14 mouse cellular contexts compared by ENCODE assay signal in the genomic region with DNA sequence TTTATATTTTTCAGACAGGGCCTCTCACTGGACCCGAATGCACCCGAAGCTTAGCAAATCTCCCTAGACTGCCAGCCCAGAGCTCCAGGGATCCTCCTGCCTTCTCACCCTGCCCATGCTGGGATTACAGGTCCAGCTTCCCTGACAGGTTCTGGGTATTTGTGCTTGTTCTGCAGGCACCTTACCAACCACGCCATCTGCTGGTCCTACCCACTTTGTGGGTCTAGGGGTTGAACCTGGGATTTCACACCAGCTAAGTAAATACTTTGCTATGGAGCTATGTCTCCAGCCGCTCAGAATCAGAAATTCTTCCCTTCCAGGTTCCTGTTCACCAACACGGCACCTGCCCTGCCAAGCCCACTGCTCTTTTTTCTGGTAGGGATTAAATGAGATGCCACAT. TPM values are rescaled to one million over a fixed set of nuclear protein-coding genes. Genes with fewer than 3 reads are reported as not detected.
DNase-seq lines count a peak whose midpoint lies in the region; ATAC-seq and TF ChIP-seq lines count a peak whose summit lies in the region.
"Had no signal": no experiment of that assay in that cellular context is flagged by ENCODE, and none has a peak within 500 bp of the region (broad histone marks: within the 10 kb centered on the region; RNA-seq: fewer than 3 reads in every experiment).

No protein-coding gene starts in this region.

- no peaks in the 10 kb centered on the region for H3K27me3 ChIP-seq in heart, adult 2 months (ENCODE audit: control insufficient read depth, insufficient read depth, low read length)
- no peaks in the 10 kb centered on the region for H3K27me3 ChIP-seq in liver, postnatal 0 days (ENCODE audit: insufficient read depth, low read length)
- H3K27me3 ChIP-seq in liver, embryonic 12.5 days (replicated peaks): peaks cover 13% of the 10 kb centered on the region

- 61% methylated on average over 5 of the region's 5 CpGs for WGBS in heart, adult 2 months
- WGBS in liver, postnatal 0 days (ENCODE audit: insufficient replicate concordance): 60% methylated on average over 5 of the region's 5 CpGs
- WGBS in liver, embryonic 12.5 days (ENCODE audit: insufficient replicate concordance): 43% methylated on average over 5 of the region's 5 CpGs

- TF ChIP-seq POLR2A in heart, adult 2 months (IDR thresholded peaks at IDR 0.05; ENCODE audit: insufficient read depth, low read depth, low read length): no peak

- DNase-seq in heart, adult 2 months: no peak
- DNase-seq in heart, adult 9 months (ENCODE audit: low spot score in 2 of 2): no peak
- DNase-seq in liver, postnatal 0 days: no peak
- peak; percentile 53 for DNase-seq in 416B (ENCODE audit: low read depth)
- peak; percentile 20 for DNase-seq in brain, adult 2 months (ENCODE audit: low read depth, low spot score)
- no peak for DNase-seq in frontal cortex, adult 2 months (ENCODE audit: extremely low spot score in 1 of 2, low spot score in 1 of 2)
- DNase-seq in spleen, postnatal 36 days (ENCODE audit: low spot score in 2 of 2): no peak
- DNase-seq: cerebellum, adult 8-10 months; gastrocnemius, postnatal 25 days had no signal

- TF ChIP-seq EP300 in heart, adult 2 months (IDR thresholded peaks at IDR 0.05; ENCODE audit: insufficient read depth, low read depth, low read length): no peak
- no peak for TF ChIP-seq EP300 in liver, postnatal 0 days (IDR thresholded peaks at IDR 0.05; ENCODE audit: low read depth)

- H3K27ac ChIP-seq in heart, adult 2 months: no peak overlapping the region
- no peak overlapping the region for H3K27ac ChIP-seq in liver, postnatal 0 days (ENCODE audit: low read depth)
- no peak overlapping the region for H3K27ac ChIP-seq in liver, embryonic 12.5 days
- H3K27ac ChIP-seq: forebrain, embryonic 13.5 days had no signal

- H3K9me3 ChIP-seq in liver, postnatal 0 days (ENCODE audit: low read length): no peaks in the 10 kb centered on the region
- no peaks in the 10 kb centered on the region for H3K9me3 ChIP-seq in liver, embryonic 12.5 days (replicated peaks)
- H3K9me3 ChIP-seq: forebrain, embryonic 13.5 days had no signal

- H3K4me3 ChIP-seq in heart, adult 2 months: no peak overlapping the region
- H3K4me3 ChIP-seq in liver, postnatal 0 days (ENCODE audit: low read depth, low read length): no peak overlapping the region
- H3K4me3 ChIP-seq in liver, embryonic 12.5 days: no peak overlapping the region
- H3K4me3 ChIP-seq: forebrain, embryonic 13.5 days had no signal

- peak; percentile 41 for TF ChIP-seq CTCF in heart, adult 2 months (IDR thresholded peaks at IDR 0.05)
- peak; percentile 38 for TF ChIP-seq CTCF in liver, postnatal 0 days (IDR thresholded peaks at IDR 0.05; ENCODE audit: low read depth)

- H3K79me2 ChIP-seq in heart, adult 2 months (replicated peaks; ENCODE audit: control insufficient read depth, insufficient read depth, low read length): no peaks in the 10 kb centered on the region

- intact Hi-C loops in heart, adult 2 months (cut with DNase I): loop anchor here (5.0 kb wide), 1 partner anchor 146 kb away; no protein-coding TSS in a partner anchor

- H3K9ac ChIP-seq in heart, adult 2 months (ENCODE audit: low read depth, low read length): no peak overlapping the region
- no peak overlapping the region for H3K9ac ChIP-seq in liver, postnatal 0 days (replicated peaks)
- H3K9ac ChIP-seq in liver, embryonic 12.5 days: no peak overlapping the region
- H3K9ac ChIP-seq: forebrain, embryonic 13.5 days had no signal

- H3K4me1 ChIP-seq in heart, adult 2 months (ENCODE audit: control insufficient read depth, insufficient read depth, low read length): no peaks in the 10 kb centered on the region
- H3K4me1 ChIP-seq in liver, postnatal 0 days (ENCODE audit: insufficient read depth): no peaks in the 10 kb centered on the region
- peaks cover 13% of the 10 kb centered on the region; the same call in 1 of the 2 replicates for H3K4me1 ChIP-seq in liver, embryonic 12.5 days

- no peak for ATAC-seq in liver, postnatal 0 days
- ATAC-seq in liver, embryonic 12.5 days: no peak
- ATAC-seq: forebrain, embryonic 13.5 days; hindbrain, embryonic 16.5 days; midbrain, embryonic 16.5 days had no signal

- no peaks in the 10 kb centered on the region for H3K36me3 ChIP-seq in heart, adult 2 months (ENCODE audit: control insufficient read depth, insufficient read depth, low read length)
- no peaks in the 10 kb centered on the region for H3K36me3 ChIP-seq in liver, postnatal 0 days (replicated peaks; ENCODE audit: insufficient read depth, low read length)
- no peaks in the 10 kb centered on the region for H3K36me3 ChIP-seq in liver, embryonic 12.5 days

- H3K4me2 ChIP-seq in liver, postnatal 0 days (ENCODE audit: low read depth, low read length): no peak overlapping the region
- no peak overlapping the region for H3K4me2 ChIP-seq in liver, embryonic 12.5 days
- H3K4me2 ChIP-seq: forebrain, embryonic 13.5 days had no signal

RNA-seq across cellular contexts. Expression of gene Gal, which starts 23.6 kb away (rescaled TPM):
- total RNA-seq in heart, adult 2 months (2021): not detected
- polyA plus RNA-seq in heart, adult 2 months (2012; rRNA removed): 0.14 TPM in 1 of 2 replicates, not detected in the other
- 0.14 TPM in 1 of 2 replicates, not detected in the other for polyA plus RNA-seq in liver, postnatal 0 days (2015; fragmentation: Nextera tagmentation; extraction: Ambion mirVana)
- 0.19 and 0.29 TPM in 2 replicates for polyA plus RNA-seq in liver, embryonic 12.5 days (2016; fragmentation: Nextera tagmentation; extraction: Ambion mirVana)
- 8.7 and 10.8 TPM in 2 replicates for polyA plus RNA-seq in frontal cortex, adult 2 months (2012; rRNA removed)
- polyA plus RNA-seq: C2C12 had no signal

RNA-seq across cellular contexts. Expression of gene Tesmin, which starts 49.3 kb away (rescaled TPM):
- 1 to 10 TPM; 2.5 to 2.6 TPM for total RNA-seq in heart, adult 2 months (2021)
- polyA plus RNA-seq in heart, adult 2 months (2012; rRNA removed): 1.8 and 2.2 TPM in 2 replicates
- 0.80 and 0.91 TPM in 2 replicates for polyA plus RNA-seq in liver, postnatal 0 days (2015; fragmentation: Nextera tagmentation; extraction: Ambion mirVana)
- polyA plus RNA-seq in liver, embryonic 12.5 days (2016; fragmentation: Nextera tagmentation; extraction: Ambion mirVana): 0.38 and 0.41 TPM in 2 replicates
- polyA plus RNA-seq in frontal cortex, adult 2 months (2012; rRNA removed): 0.10 and 0.13 TPM in 2 replicates

Comparison
In these comparisons a context has a peak if more than half of its experiments do, and no peak if none do; other contexts are left out.
1. DNase-seq: peak in 416B (single experiment) and brain, adult 2 months (single experiment); none in heart, adult 2 months (0 of 2), heart, adult 9 months (0 of 2), liver, postnatal 0 days (single experiment), frontal cortex, adult 2 months (0 of 2) and spleen, postnatal 36 days (0 of 2).